Mouse (Mus musculus): Measurements from ENCODE around the gene Usp21. TPM values are rescaled to one million over a fixed set of nuclear protein-coding genes. Genes with fewer than 3 reads are reported as not detected.

Gene Usp21
- polyA plus RNA-seq, 1 experiment from 2014 or later, result 59.4 TPM

- no peak for DNase-seq (ENCODE audit: low spot score)
- TF ChIP-seq CTCF (IDR thresholded peaks at IDR 0.05; ENCODE audit: low read depth), result no peak
- no peak for ATAC-seq (replicated peaks; ENCODE audit: low FRiP score, low read depth)
- Histone ChIP-seq H3K4me1 (replicated peaks; ENCODE audit: insufficient read depth, low read length) (peaks cover 13% of the 10 kb centered on the region), H3K9me3 (replicated peaks; ENCODE audit: low read length) (no peaks in the 10 kb centered on the region), H3K36me3 (ENCODE audit: insufficient read depth, low read length) (0 out of 2 replicates have a peak, but pooled peaks cover 6% of the 10 kb centered on the region), H3K9ac (ENCODE audit: low read depth, low read length) (no peak overlapping the region), H3K4me2 (ENCODE audit: low read length) (no peak overlapping the region), H3K4me3 (replicated peaks; ENCODE audit: low read depth, low read length) (no peak overlapping the region), H3K27me3 (ENCODE audit: insufficient read depth, low read length) (no peaks in the 10 kb centered on the region), H3K27ac (no peak overlapping the region)
- WGBS, result 86% methylated on average over 24 of the region's 24 CpGs
Measured at GRCm38 (mm10) chr1:171256095-171256818, 31.5 kb downstream of the Usp21 start.

- H3K27ac ChIP-seq, result peak overlapping the region; percentile 86
- no peak for TF ChIP-seq CTCF (IDR thresholded peaks at IDR 0.05; ENCODE audit: low read depth)
- 46% methylated on average over 17 of the region's 17 CpGs for WGBS
- no peaks in the 10 kb centered on the region for H3K36me3 ChIP-seq (ENCODE audit: insufficient read depth, low read length)
- no peaks in the 10 kb centered on the region for H3K9me3 ChIP-seq (replicated peaks; ENCODE audit: low read length)
- ATAC-seq (replicated peaks; ENCODE audit: low FRiP score, low read depth) (no peak), DNase-seq (ENCODE audit: low spot score) (no peak)
- 0 out of 2 replicates have a peak overlapping the region, but pooled peaks have one; percentile 33 for H3K4me3 ChIP-seq (replicated peaks; ENCODE audit: low read depth, low read length)
- H3K4me2 ChIP-seq (ENCODE audit: low read length), result peak overlapping the region; percentile 75
- H3K27me3 ChIP-seq (ENCODE audit: insufficient read depth, low read length), result no peaks in the 10 kb centered on the region
- peaks cover 29% of the 10 kb centered on the region for H3K4me1 ChIP-seq (replicated peaks; ENCODE audit: insufficient read depth, low read length)
- H3K9ac ChIP-seq (ENCODE audit: low read depth, low read length), result peak overlapping the region; percentile 60
Measured at GRCm38 (mm10) chr1:171252415-171252814, 35.4 kb downstream of the Usp21 start.

GRCm38 (mm10) chr1:171251594-171252324 is 36.0 kb downstream of the Usp21 start:
- no peaks in the 10 kb centered on the region for H3K36me3 ChIP-seq (ENCODE audit: insufficient read depth, low read length)
- no peaks in the 10 kb centered on the region for H3K27me3 ChIP-seq (ENCODE audit: insufficient read depth, low read length)
- peak overlapping the region; percentile 86 for H3K27ac ChIP-seq
- WGBS, result 4% methylated on average over 13 of the region's 13 CpGs
- no peak for TF ChIP-seq CTCF (IDR thresholded peaks at IDR 0.05; ENCODE audit: low read depth)
- H3K4me1 ChIP-seq (replicated peaks; ENCODE audit: insufficient read depth, low read length), result peaks cover 30% of the 10 kb centered on the region
- no peaks in the 10 kb centered on the region for H3K9me3 ChIP-seq (replicated peaks; ENCODE audit: low read length)
- H3K4me3 ChIP-seq (replicated peaks; ENCODE audit: low read depth, low read length), result peak overlapping the region; percentile 33
- peak overlapping the region; percentile 60 for H3K9ac ChIP-seq (ENCODE audit: low read depth, low read length)
- peak overlapping the region; percentile 75 for H3K4me2 ChIP-seq (ENCODE audit: low read length)
- DNase-seq (ENCODE audit: low spot score), result peak; percentile 68
- ATAC-seq (replicated peaks; ENCODE audit: low FRiP score, low read depth), result 0 out of 2 replicates have a peak, but pooled peaks have one; percentile 9

GRCm38 (mm10) chr1:171250680-171251593 is 36.9 kb downstream of the Usp21 start, which contains the start of gene Ndufs2:
Gene Ndufs2, minus strand, starts transcription at chr1:171251388.
- WGBS, result 6% methylated on average over 26 of the region's 26 CpGs
- Histone ChIP-seq H3K27me3 (ENCODE audit: insufficient read depth, low read length) (no peaks in the 10 kb centered on the region), H3K4me1 (replicated peaks; ENCODE audit: insufficient read depth, low read length) (peaks cover 34% of the 10 kb centered on the region), H3K4me2 (ENCODE audit: low read length) (peak within 1 kb of the TSS; percentile 75), H3K9ac (ENCODE audit: low read depth, low read length) (peak within 1 kb of the TSS; percentile 60), H3K9me3 (replicated peaks; ENCODE audit: low read length) (no peaks in the 10 kb centered on the region), H3K36me3 (ENCODE audit: insufficient read depth, low read length) (no peaks in the 10 kb centered on the region), H3K4me3 (replicated peaks; ENCODE audit: low read depth, low read length) (peak within 1 kb of the TSS; percentile 33), H3K27ac (peak within 1 kb of the TSS; percentile 86)
- DNase-seq (ENCODE audit: low spot score) (no peak), ATAC-seq (replicated peaks; ENCODE audit: low FRiP score, low read depth) (no peak)
- no peak for TF ChIP-seq CTCF (IDR thresholded peaks at IDR 0.05; ENCODE audit: low read depth)

- H3K4me2 ChIP-seq (ENCODE audit: low read length), result peak within 1 kb of the TSS; percentile 75
Measured at GRCm38 (mm10) chr1:171249913-171250600, 37.7 kb downstream of the Usp21 start, which contains the start of gene Adamts4. Gene Adamts4, plus strand, starts transcription at chr1:171250421.

More at GRCm38 (mm10) chr1:171249913-171250600, 37.7 kb downstream of the Usp21 start, which contains the start of gene Adamts4:
- DNase-seq (ENCODE audit: low spot score) (peak; percentile 87), ATAC-seq (replicated peaks; ENCODE audit: low FRiP score, low read depth) (no peak)
- Histone ChIP-seq H3K9me3 (replicated peaks; ENCODE audit: low read length) (no peaks in the 10 kb centered on the region), H3K4me3 (replicated peaks; ENCODE audit: low read depth, low read length) (peak within 1 kb of the TSS; percentile 33), H3K36me3 (ENCODE audit: insufficient read depth, low read length) (0 out of 2 replicates have a peak, but pooled peaks cover 4% of the 10 kb centered on the region), H3K9ac (ENCODE audit: low read depth, low read length) (peak within 1 kb of the TSS; percentile 60), H3K27me3 (ENCODE audit: insufficient read depth, low read length) (no peaks in the 10 kb centered on the region), H3K27ac (peak within 1 kb of the TSS; percentile 86), H3K4me1 (replicated peaks; ENCODE audit: insufficient read depth, low read length) (peaks cover 38% of the 10 kb centered on the region)
- no peak for TF ChIP-seq CTCF (IDR thresholded peaks at IDR 0.05; ENCODE audit: low read depth)
- WGBS, result 18% methylated on average over 5 of the region's 5 CpGs
